Mouse (Mus musculus) layer of hippocampus, postnatal 10 days (tissue): Measurements from ENCODE around the gene Fam234a. TPM values are rescaled to one million over a fixed set of nuclear protein-coding genes. Genes with fewer than 3 reads are reported as not detected.
"Not testable (repeated sequence)": the region's sequence is repeated elsewhere in the genome, so short reads cannot be mapped to it uniquely, and the experiment has no call there.

Source experiments
- DNase-seq, 2 experiments: peaks; one replicate each; pipeline ENCODE4 v3.0.0; 2021; ENCODE audit warnings: low spot score in 2 of 2
- long read RNA-seq: library from polyadenylated mRNA; stranded (forward); transcript quantifications from one replicate; pipeline ENCODE4 v2.0.0, GENCODE M21; 2023
- total RNA-seq, 2 experiments: library from RNA; stranded (reverse); gene quantifications; 2 replicates each; pipeline ENCODE4 v1.2.3; 2021

The Fam234a gene
- 10 to 100 TPM; 19.9 to 23.3 TPM for total RNA-seq
- long read RNA-seq, transcript Fam234a-206 (12 exons, 2,749 nt), result major isoform, 6 of 29 reads
- long read RNA-seq, transcript Fam234a-202 (12 exons, 2,629 nt), result major isoform, 6 of 29 reads
- long read RNA-seq, partial matches to known transcripts, result 4 of 29 reads
- long read RNA-seq, other reads (novel, unspliced or antisense), result 4 of 29 reads

- DNase-seq, result peak; percentile 86 to 91
These were observed at the start of gene Fam234a for GRCm38 (mm10) chr17:26244101-26244841. Fam234a (minus strand) TSS chr17:26244242.

- DNase-seq, result no peak
These were observed 45.4 kb upstream of the Fam234a start for GRCm38 (mm10) chr17:26289475-26289874.

GRCm38 (mm10) chr17:26286199-26286955 lies 42.3 kb upstream of the Fam234a start:
- DNase-seq, result no peak

GRCm38 (mm10) chr17:26276711-26277110 lies 32.7 kb upstream of the Fam234a start:
- peak; percentile 37 to 48 for DNase-seq

- no peak for DNase-seq
These were observed 31.9 kb upstream of the Fam234a start for GRCm38 (mm10) chr17:26275933-26276332.

DNA sequence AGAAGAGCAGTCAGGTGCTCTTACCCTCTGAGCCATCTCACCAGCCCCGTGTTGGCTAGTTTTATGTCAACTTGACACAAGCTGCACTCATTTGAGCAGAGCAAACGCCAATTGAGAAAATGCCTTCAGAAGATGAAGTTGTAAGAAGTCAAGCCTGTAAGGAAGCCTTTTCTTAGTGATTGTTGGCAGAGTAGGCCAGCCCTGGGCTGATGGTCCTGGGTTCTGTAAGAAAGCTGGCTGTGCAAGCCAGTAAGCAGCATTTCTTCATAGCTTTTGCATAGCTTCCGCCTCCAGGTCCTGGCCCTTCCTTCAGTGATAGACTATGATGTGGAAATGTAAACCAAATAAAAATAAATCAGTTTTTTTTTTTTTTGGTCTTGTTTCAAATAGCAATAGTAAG lies 28.5 kb upstream of the Fam234a start:
- DNase-seq, result no peak

DNA sequence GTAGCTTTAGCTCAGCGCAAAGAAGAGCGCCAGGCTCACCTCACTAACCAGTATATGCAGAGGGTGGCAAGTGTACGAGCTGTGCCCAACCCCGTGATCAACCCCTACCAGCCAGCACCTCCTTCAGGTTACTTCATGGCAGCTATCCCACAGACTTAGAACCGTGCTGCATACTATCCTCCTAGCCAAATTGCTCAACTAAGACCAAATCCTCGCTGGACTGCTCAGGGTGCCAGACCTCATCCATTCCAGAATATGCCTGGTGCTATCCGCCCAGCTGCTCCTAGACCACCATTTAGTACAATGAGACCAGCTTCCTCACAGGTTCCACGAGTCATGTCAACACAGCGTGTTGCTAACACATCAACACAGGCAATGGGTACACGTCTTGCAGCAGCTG lies 25.5 kb upstream of the Fam234a start:
- not testable (repeated sequence) for DNase-seq

GRCm38 (mm10) chr17:26268851-26269250 lies 24.8 kb upstream of the Fam234a start:
- no peak for DNase-seq

GRCm38 (mm10) chr17:26262384-26262783 lies 18.3 kb upstream of the Fam234a start:
- DNase-seq, result no peak

GRCm38 (mm10) chr17:26261826-26262225 lies 17.8 kb upstream of the Fam234a start:
- DNase-seq, result no peak

- no peak for DNase-seq
These were observed 11.3 kb upstream of the Fam234a start for GRCm38 (mm10) chr17:26255313-26255712.

DNA sequence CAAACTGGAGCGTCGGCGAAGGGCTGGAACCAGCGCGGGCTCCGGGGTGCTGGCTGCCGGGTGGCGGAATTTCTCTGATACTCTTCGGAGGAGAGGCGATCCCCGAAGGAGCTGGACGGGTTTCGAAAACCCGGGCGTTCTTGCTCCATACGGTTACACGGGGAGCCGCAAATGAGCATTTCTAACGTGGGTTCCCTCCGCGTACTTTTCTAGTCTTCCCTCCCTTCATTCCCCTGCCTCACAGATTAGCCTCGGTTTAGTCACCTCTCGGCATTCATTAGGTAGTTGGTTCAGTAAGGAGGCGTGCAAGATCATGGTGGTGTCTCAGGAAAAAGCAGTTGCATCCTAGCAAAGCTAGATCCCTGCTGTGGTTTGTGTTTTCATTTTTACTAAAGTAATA lies 9.4 kb upstream of the Fam234a start:
- DNase-seq, result no peak

GRCm38 (mm10) chr17:26252539-26253251 lies 8.7 kb upstream of the Fam234a start, which contains the start of gene Luc7l:
Luc7l (plus strand) TSS chr17:26252896.
- peak; percentile 94 to 95 for DNase-seq

- no peak for DNase-seq
These were observed 8.0 kb upstream of the Fam234a start for GRCm38 (mm10) chr17:26251886-26252538.

GRCm38 (mm10) chr17:26243471-26244100 lies 456 bp downstream of the Fam234a start:
- no peak for DNase-seq

GRCm38 (mm10) chr17:26240990-26241389 lies 3.1 kb downstream of the Fam234a start:
- DNase-seq, result no peak

DNA sequence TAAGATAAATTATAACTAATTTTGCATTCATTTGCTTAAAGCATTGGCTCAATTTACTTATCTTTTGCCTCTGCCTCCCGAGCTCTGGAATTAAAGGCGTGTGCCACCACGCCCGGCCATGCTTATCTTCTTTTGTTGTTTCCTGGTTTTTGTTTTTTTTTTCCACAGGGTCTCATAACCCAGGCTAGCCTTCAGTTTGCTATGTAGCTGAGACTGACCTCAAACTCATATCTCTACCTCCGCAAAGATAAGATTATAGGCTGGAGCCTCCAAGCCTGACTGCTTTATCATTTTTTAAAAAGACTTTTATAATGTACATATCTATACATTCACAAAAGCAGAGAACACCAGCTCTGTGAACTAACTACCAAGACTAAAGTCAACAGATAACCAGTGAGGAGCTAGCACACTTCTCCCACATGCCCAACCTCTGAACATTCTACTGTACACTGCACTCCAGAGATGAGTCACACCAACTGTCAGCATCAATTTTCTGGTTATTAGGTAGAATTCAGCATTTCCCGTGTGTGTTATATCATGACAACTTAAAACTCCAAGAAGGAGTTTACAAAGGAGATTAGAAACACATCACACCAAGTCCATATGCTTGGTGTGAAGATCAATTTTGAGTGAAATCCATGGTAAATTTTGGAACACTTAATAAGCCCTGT lies 3.8 kb downstream of the Fam234a start:
- no peak for DNase-seq

- DNase-seq, result no peak
These were observed 4.5 kb downstream of the Fam234a start for GRCm38 (mm10) chr17:26239551-26239950.

- no peak for DNase-seq
These were observed 6.4 kb downstream of the Fam234a start for GRCm38 (mm10) chr17:26237667-26238066.
